Mouse (Mus musculus): ENCODE measurements at regions not wholly inside any gene's neighbourhood (a gene's known extent, or its start where the extent isn't known, plus 50 kb on each side); places are given as distances from the start of the nearest gene placed in this dataset.

- no peak for TF ChIP-seq CTCF (IDR thresholded peaks at IDR 0.05; ENCODE audit: low read depth, low read length)
- TF ChIP-seq EP300 (IDR thresholded peaks at IDR 0.05; ENCODE audit: insufficient read depth, low read depth, low read length) = no peak
- TF ChIP-seq POLR2A (IDR thresholded peaks at IDR 0.05; ENCODE audit: insufficient read depth, low read length) = no peak
These were observed 836.4 kb upstream of the Adgrl2 start for GRCm38 (mm10) chr3:149826757-149827156.
